Mouse (Mus musculus) kidney, postnatal 14 days (tissue): ENCODE measurements around the gene Epm2a.
"Not testable (repeated sequence)": the region's sequence is repeated elsewhere in the genome, so short reads cannot be mapped to it uniquely, and the experiment has no call there.

Experiments used
- DNase-seq: peaks from one replicate; pipeline ENCODE4 v3.0.0; 2022; ENCODE audit warnings: mixed read lengths

Gene Epm2a

GRCm38 (mm10) chr10:11343205-11344141 is at the start of gene Epm2a:
Gene Epm2a, plus strand, starts transcription at chr10:11343404.
- DNase-seq: peak; percentile 92

- DNase-seq: no peak
Measured at GRCm38 (mm10) chr10:11298418-11298817, 44.8 kb upstream of the Epm2a start.

GRCm38 (mm10) chr10:11305365-11306053 is 37.7 kb upstream of the Epm2a start:
- DNase-seq: peak; percentile 14

GRCm38 (mm10) chr10:11306054-11306367 is 37.2 kb upstream of the Epm2a start:
- peak; percentile 21 for DNase-seq

GRCm38 (mm10) chr10:11309866-11310265 is 33.3 kb upstream of the Epm2a start:
- no peak for DNase-seq

- DNase-seq: no peak
Measured at GRCm38 (mm10) chr10:11310481-11310880, 32.7 kb upstream of the Epm2a start.

- DNase-seq: not testable (repeated sequence)
Measured at GRCm38 (mm10) chr10:11317856-11318454, 25.2 kb upstream of the Epm2a start.

- no peak for DNase-seq
Measured at GRCm38 (mm10) chr10:11319446-11319970, 23.7 kb upstream of the Epm2a start.

- DNase-seq: no peak
Measured at GRCm38 (mm10) chr10:11322316-11322715, 20.9 kb upstream of the Epm2a start.

- DNase-seq: no peak
Measured at GRCm38 (mm10) chr10:11323202-11323898, 19.9 kb upstream of the Epm2a start.

GRCm38 (mm10) chr10:11326526-11326925 is 16.7 kb upstream of the Epm2a start:
- DNase-seq: no peak

GRCm38 (mm10) chr10:11344536-11345468 is 1.6 kb downstream of the Epm2a start:
- DNase-seq: no peak

- DNase-seq: not testable (repeated sequence)
Measured at GRCm38 (mm10) chr10:11350243-11350974, 7.2 kb downstream of the Epm2a start.

GRCm38 (mm10) chr10:11354609-11355008 is 11.4 kb downstream of the Epm2a start:
- no peak for DNase-seq

- peak; percentile 42 for DNase-seq
Measured at GRCm38 (mm10) chr10:11361985-11362692, 18.9 kb downstream of the Epm2a start.

- no peak for DNase-seq
Measured at GRCm38 (mm10) chr10:11362896-11363487, 19.8 kb downstream of the Epm2a start.

- DNase-seq: no peak
Measured at GRCm38 (mm10) chr10:11381302-11381701, 38.1 kb downstream of the Epm2a start.

- no peak for DNase-seq
Measured at GRCm38 (mm10) chr10:11410926-11411325, 67.7 kb downstream of the Epm2a start.

GRCm38 (mm10) chr10:11420071-11420470 is 76.9 kb downstream of the Epm2a start:
- DNase-seq: no peak
